Mouse (Mus musculus): Measurements from ENCODE around the gene Scaf1. TPM values are rescaled to one million over a fixed set of nuclear protein-coding genes. Genes with fewer than 3 reads are reported as not detected.

Gene Scaf1
- polyA plus RNA-seq, 1 experiment: 25.1 TPM

- no peaks in the 10 kb centered on the region for H3K36me3 ChIP-seq (ENCODE audit: control insufficient read depth, insufficient read depth, low read length)
- H3K27me3 ChIP-seq (ENCODE audit: control insufficient read depth, insufficient read depth, low read length): no peaks in the 10 kb centered on the region
- H3K27ac ChIP-seq (ENCODE audit: control insufficient read depth, insufficient read depth, low read depth, low read length): no peak overlapping the region
- H3K4me3 ChIP-seq (ENCODE audit: control insufficient read depth, low read depth, low read length): no peak overlapping the region
- no peak for TF ChIP-seq CTCF (IDR thresholded peaks at IDR 0.05; ENCODE audit: control insufficient read depth, insufficient read depth, insufficient replicate concordance, low read depth, low read length)
- TF ChIP-seq POLR2A (IDR thresholded peaks at IDR 0.05; ENCODE audit: control insufficient read depth, low read depth, low read length): no peak
- H3K4me1 ChIP-seq (ENCODE audit: control insufficient read depth, insufficient read depth, low read length): peaks cover 11% of the 10 kb centered on the region
Observed at GRCm38 (mm10) chr7:44954091-44954885, 61.9 kb downstream of the Scaf1 start.

- TF ChIP-seq POLR2A (IDR thresholded peaks at IDR 0.05; ENCODE audit: control insufficient read depth, low read depth, low read length) (0 out of 2 replicates have a peak, but pooled peaks have one; percentile 20), CTCF (IDR thresholded peaks at IDR 0.05; ENCODE audit: control insufficient read depth, insufficient read depth, insufficient replicate concordance, low read depth, low read length) (no peak)
- Histone ChIP-seq H3K27ac (ENCODE audit: control insufficient read depth, insufficient read depth, low read depth, low read length) (no peak overlapping the region), H3K27me3 (ENCODE audit: control insufficient read depth, insufficient read depth, low read length) (no peaks in the 10 kb centered on the region), H3K36me3 (ENCODE audit: control insufficient read depth, insufficient read depth, low read length) (no peaks in the 10 kb centered on the region), H3K4me1 (ENCODE audit: control insufficient read depth, insufficient read depth, low read length) (peaks cover 11% of the 10 kb centered on the region), H3K4me3 (ENCODE audit: control insufficient read depth, low read depth, low read length) (no peak overlapping the region)
Observed at GRCm38 (mm10) chr7:44953561-44953960, 62.6 kb downstream of the Scaf1 start.

Other genes with a start within 250 kb of the Scaf1 start
- gene Nup62, start 200.3 kb downstream of the Scaf1 start, polyA plus RNA-seq (2012; rRNA removed): 181 and 183 TPM in 2 replicates
- 97.2 and 97.6 TPM in 2 replicates for gene Il4i1, start 200.0 kb downstream of the Scaf1 start, polyA plus RNA-seq (2012; rRNA removed)
- gene Atf5, start 199.7 kb downstream of the Scaf1 start, polyA plus RNA-seq (2012; rRNA removed): 21.6 TPM in 2 replicates
- 31.5 and 35.7 TPM in 2 replicates for gene Akt1s1, start 167.4 kb downstream of the Scaf1 start, polyA plus RNA-seq (2012; rRNA removed)
- 24.4 and 28.5 TPM in 2 replicates for gene Tbc1d17, start 167.3 kb downstream of the Scaf1 start, polyA plus RNA-seq (2012; rRNA removed)
- 26.5 and 29.4 TPM in 2 replicates for gene Pnkp, start 159.2 kb downstream of the Scaf1 start, polyA plus RNA-seq (2012; rRNA removed)
- gene Ptov1, start 146.6 kb downstream of the Scaf1 start, polyA plus RNA-seq (2012; rRNA removed): 171 and 187 TPM in 2 replicates
- gene Med25, start 123.7 kb downstream of the Scaf1 start, polyA plus RNA-seq (2012; rRNA removed): 143 and 206 TPM in 2 replicates
- gene Fuz, start 120.3 kb downstream of the Scaf1 start, polyA plus RNA-seq (2012; rRNA removed): 39.2 and 40.0 TPM in 2 replicates
- 323 and 343 TPM in 2 replicates for gene Ap2a1, start 86.9 kb downstream of the Scaf1 start, polyA plus RNA-seq (2012; rRNA removed)
- gene Tsks, start 73.2 kb downstream of the Scaf1 start, polyA plus RNA-seq (2012; rRNA removed): 1,042 and 1,092 TPM in 2 replicates
- gene Cpt1c, start 41.5 kb downstream of the Scaf1 start, polyA plus RNA-seq (2012; rRNA removed): 137 and 148 TPM in 2 replicates
- gene Prmt1, start 29.8 kb downstream of the Scaf1 start, polyA plus RNA-seq (2012; rRNA removed): 59.6 and 60.1 TPM in 2 replicates
- 108 and 114 TPM in 2 replicates for gene Irf3, start 18.7 kb downstream of the Scaf1 start, polyA plus RNA-seq (2012; rRNA removed)
- 85.4 and 93.5 TPM in 2 replicates for gene Bcl2l12, start 17.7 kb downstream of the Scaf1 start, polyA plus RNA-seq (2012; rRNA removed)
- 43.4 and 44.2 TPM in 2 replicates for gene Rras, start 1.6 kb upstream of the Scaf1 start, polyA plus RNA-seq (2012; rRNA removed)
- gene Prr12, start 36.5 kb upstream of the Scaf1 start, polyA plus RNA-seq (2012; rRNA removed): 3.4 and 3.5 TPM in 2 replicates
- gene Nosip, start 46.1 kb upstream of the Scaf1 start, polyA plus RNA-seq (2012; rRNA removed): 115 and 123 TPM in 2 replicates
- gene Prrg2, start 46.3 kb upstream of the Scaf1 start, polyA plus RNA-seq (2012; rRNA removed): 27.3 and 27.9 TPM in 2 replicates
- 10.4 and 16.3 TPM in 2 replicates for gene Rcn3, start 75.9 kb upstream of the Scaf1 start, polyA plus RNA-seq (2012; rRNA removed)
- 5.4 and 5.8 TPM in 2 replicates for gene Fcgrt, start 87.5 kb upstream of the Scaf1 start, polyA plus RNA-seq (2012; rRNA removed)
- gene Rps11, start 108.1 kb upstream of the Scaf1 start, polyA plus RNA-seq (2012; rRNA removed): 169 and 192 TPM in 2 replicates
- 859 and 869 TPM in 2 replicates for gene Rpl13a, start 112.4 kb upstream of the Scaf1 start, polyA plus RNA-seq (2012; rRNA removed)
- 0.06 and 0.41 TPM in 2 replicates for gene Gm45713, start 119.9 kb upstream of the Scaf1 start, polyA plus RNA-seq (2012; rRNA removed)
- gene Flt3l, start 120.1 kb upstream of the Scaf1 start, polyA plus RNA-seq (2012; rRNA removed): 3.8 and 3.9 TPM in 2 replicates
- 258 and 295 TPM in 2 replicates for gene Pih1d1, start 137.9 kb upstream of the Scaf1 start, polyA plus RNA-seq (2012; rRNA removed)
- 12.8 and 13.4 TPM in 2 replicates for gene Aldh16a1, start 138.2 kb upstream of the Scaf1 start, polyA plus RNA-seq (2012; rRNA removed)
- gene Slc17a7, start 147.6 kb upstream of the Scaf1 start, polyA plus RNA-seq (2012; rRNA removed): 33.5 and 34.1 TPM in 2 replicates
- 3.9 and 5.4 TPM in 2 replicates for gene Gfy, start 163.2 kb upstream of the Scaf1 start, polyA plus RNA-seq (2012; rRNA removed)
- 21.9 and 28.2 TPM in 2 replicates for gene Pth2, start 164.6 kb upstream of the Scaf1 start, polyA plus RNA-seq (2012; rRNA removed)
- 78.3 and 81.9 TPM in 2 replicates for gene Ccdc155, start 188.5 kb upstream of the Scaf1 start, polyA plus RNA-seq (2012; rRNA removed)
- 1,273 and 1,348 TPM in 2 replicates for gene Dkkl1, start 195.8 kb upstream of the Scaf1 start, polyA plus RNA-seq (2012; rRNA removed)
- gene Tead2, start 199.4 kb upstream of the Scaf1 start, polyA plus RNA-seq (2012; rRNA removed): 43.1 and 60.2 TPM in 2 replicates
- gene Cd37, start 222.8 kb upstream of the Scaf1 start, polyA plus RNA-seq (2012; rRNA removed): 78.0 and 87.4 TPM in 2 replicates
- gene Slc6a16, start 224.7 kb upstream of the Scaf1 start, polyA plus RNA-seq (2012; rRNA removed): 76.9 and 81.4 TPM in 2 replicates

Data from testis, adult 2 months (tissue).